Mouse (Mus musculus): ENCODE results near the gene Ppp2r3a. TPM values are rescaled to one million over a fixed set of nuclear protein-coding genes. Genes with fewer than 3 reads are reported as not detected.

Ppp2r3a gene
- polyA plus RNA-seq, 1 experiment from 2014 or later: 16.4 TPM

DNA sequence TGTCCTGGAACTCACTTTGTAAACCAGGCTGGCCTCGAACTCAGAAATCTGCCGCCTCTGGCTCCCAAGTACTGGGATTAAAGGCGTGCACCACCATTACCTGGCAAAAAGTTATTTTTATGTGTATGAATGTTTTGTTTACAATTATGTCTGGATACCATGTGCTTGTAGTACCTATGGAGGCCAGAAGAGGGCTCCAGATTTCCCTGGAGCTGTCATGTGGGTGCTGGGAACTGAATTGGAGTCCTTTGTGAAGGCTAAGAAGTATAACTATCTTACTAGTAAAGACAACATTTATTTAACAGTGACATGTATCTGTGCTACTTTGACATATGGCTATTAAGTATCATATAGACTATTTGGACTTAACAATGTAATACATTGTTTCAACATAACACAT, 181.8 kb downstream of the Ppp2r3a start:
- H3K36me3 ChIP-seq: no peaks in the 10 kb centered on the region
- H3K4me1 ChIP-seq: peaks cover 6% of the 10 kb centered on the region; the same call in 1 of the 2 replicates
- no peaks in the 10 kb centered on the region for H3K27me3 ChIP-seq
- 94% methylated on average over 3 of the region's 3 CpGs for WGBS
- H3K4me3 ChIP-seq (replicated peaks): no peak overlapping the region
- no peak overlapping the region for H3K4me2 ChIP-seq
- H3K27ac ChIP-seq: no peak overlapping the region
- no peaks in the 10 kb centered on the region for H3K9me3 ChIP-seq (replicated peaks)
- H3K9ac ChIP-seq: no peak overlapping the region
- no peak for ATAC-seq (replicated peaks; ENCODE audit: low FRiP score)

GRCm38 (mm10) chr9:101065076-101065602, 186.5 kb downstream of the Ppp2r3a start:
- no peaks in the 10 kb centered on the region for H3K4me1 ChIP-seq
- no peak for ATAC-seq (replicated peaks; ENCODE audit: low FRiP score)
- H3K4me2 ChIP-seq: no peak overlapping the region
- H3K9me3 ChIP-seq (replicated peaks): no peaks in the 10 kb centered on the region
- no peaks in the 10 kb centered on the region for H3K27me3 ChIP-seq
- no peak overlapping the region for H3K4me3 ChIP-seq (replicated peaks)
- no peak overlapping the region for H3K27ac ChIP-seq
- H3K36me3 ChIP-seq: no peaks in the 10 kb centered on the region
- 83% methylated on average over 3 of the region's 3 CpGs for WGBS
- no peak overlapping the region for H3K9ac ChIP-seq

- Histone ChIP-seq H3K4me2 (no peak overlapping the region), H3K4me3 (replicated peaks) (no peak overlapping the region), H3K27ac (no peak overlapping the region), H3K4me1 (no peaks in the 10 kb centered on the region), H3K36me3 (no peaks in the 10 kb centered on the region), H3K9ac (no peak overlapping the region), H3K9me3 (replicated peaks) (no peaks in the 10 kb centered on the region), H3K27me3 (no peaks in the 10 kb centered on the region)
- ATAC-seq (replicated peaks; ENCODE audit: low FRiP score): no peak
- 50% methylated on average over 6 of the region's 6 CpGs for WGBS
Observed at GRCm38 (mm10) chr9:101062253-101062780, 189.3 kb downstream of the Ppp2r3a start.

DNA sequence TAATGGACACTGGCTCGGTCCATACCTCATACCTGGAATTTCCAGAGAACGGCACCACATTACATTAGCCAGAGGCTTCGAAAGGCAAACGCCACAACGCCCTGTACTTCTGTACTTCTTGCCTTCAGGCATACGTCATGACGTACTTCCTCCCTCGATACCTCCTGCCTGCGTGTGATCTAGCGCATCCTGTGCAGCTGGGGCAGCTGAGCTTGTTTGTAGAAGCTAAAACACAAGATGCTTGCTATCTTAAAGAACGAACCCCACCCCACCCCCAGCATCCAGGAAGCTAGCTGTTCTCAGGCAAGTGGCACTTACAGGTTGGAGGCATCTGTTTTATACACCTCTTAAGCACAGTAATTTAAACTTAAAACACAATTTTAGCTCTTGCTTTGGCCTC, 190.6 kb downstream of the Ppp2r3a start:
- no peak for ATAC-seq (replicated peaks; ENCODE audit: low FRiP score)
- H3K4me2 ChIP-seq: no peak overlapping the region
- no peak overlapping the region for H3K4me3 ChIP-seq (replicated peaks)
- no peak overlapping the region for H3K27ac ChIP-seq
- H3K27me3 ChIP-seq: no peaks in the 10 kb centered on the region
- no peak overlapping the region for H3K9ac ChIP-seq
- H3K4me1 ChIP-seq: no peaks in the 10 kb centered on the region
- H3K36me3 ChIP-seq: no peaks in the 10 kb centered on the region
- no peaks in the 10 kb centered on the region for H3K9me3 ChIP-seq (replicated peaks)
- WGBS: 62% methylated on average over 11 of the region's 11 CpGs

- no peak overlapping the region for H3K4me3 ChIP-seq (replicated peaks)
- H3K4me1 ChIP-seq: no peaks in the 10 kb centered on the region
- H3K36me3 ChIP-seq: no peaks in the 10 kb centered on the region
- H3K27ac ChIP-seq: no peak overlapping the region
- H3K9ac ChIP-seq: no peak overlapping the region
- no peak for ATAC-seq (replicated peaks; ENCODE audit: low FRiP score)
- no peaks in the 10 kb centered on the region for H3K27me3 ChIP-seq
- H3K4me2 ChIP-seq: no peak overlapping the region
- WGBS: 94% methylated on average over 4 of the region's 4 CpGs
- no peaks in the 10 kb centered on the region for H3K9me3 ChIP-seq (replicated peaks)
Observed at GRCm38 (mm10) chr9:101057156-101057555, 194.4 kb downstream of the Ppp2r3a start.

Other genes with a start within 250 kb of the Ppp2r3a start
- 24.5 and 26.4 TPM in 2 replicates for gene Pccb, start 216.9 kb downstream of the Ppp2r3a start, polyA plus RNA-seq (2015; fragmentation: Nextera tagmentation; extraction: Ambion mirVana)
- gene Msl2, start 177.7 kb downstream of the Ppp2r3a start, polyA plus RNA-seq (2015; fragmentation: Nextera tagmentation; extraction: Ambion mirVana): 4.9 and 7.0 TPM in 2 replicates